Mouse (Mus musculus) CH12.LX (cell line): ENCODE data around the gene Gm30302. TPM values are rescaled to one million over a fixed set of nuclear protein-coding genes. Genes with fewer than 3 reads are reported as not detected.

Source experiments
- DNase-seq: peaks from one replicate; pipeline ENCODE4 v3.0.0-alpha.2; 2013; ENCODE audit errors: extremely low read depth
- H3K27ac ChIP-seq: 2 replicates; pipeline ENCODE4 v1.5.1; 2012; ENCODE audit warnings: low read depth, mild to moderate bottlenecking, control low read depth, moderate library complexity; ENCODE audit not compliant: insufficient read depth
- H3K27me3 ChIP-seq: replicated peaks from 2 replicates; pipeline ENCODE3; 2012; ENCODE audit warnings: inconsistent platforms
- H3K36me3 ChIP-seq, 2 experiments: replicated peaks in 1 of 2; 2 replicates each; pipeline versions ENCODE3 to v1.6.1; 2012; ENCODE audit warnings: inconsistent platforms in 1 of 2, low read length in 1 of 2, mild to moderate bottlenecking in 1 of 2, mixed read lengths in 1 of 2, moderate library complexity in 1 of 2; ENCODE audit not compliant: control insufficient read depth in 1 of 2, insufficient read depth in 1 of 2
- H3K4me1 ChIP-seq, 2 experiments: 2 replicates each; pipeline ENCODE4 v1.6.1; 2012; ENCODE audit warnings: inconsistent platforms in 1 of 2, moderate library complexity in 1 of 2; ENCODE audit not compliant: insufficient read depth in 2 of 2, control insufficient read depth in 1 of 2
- H3K4me2 ChIP-seq: 2 replicates; pipeline ENCODE4 v1.6.1; 2012; ENCODE audit warnings: low read depth, mild to moderate bottlenecking, control low read depth; ENCODE audit not compliant: poor library complexity, insufficient read depth, severe bottlenecking
- H3K4me3 ChIP-seq, 3 experiments: fragments of 150-350 bp in 1 of 3; sonication (generic) in 1 of 3; replicated peaks in 1 of 3; 2 replicates each; pipeline versions ENCODE3 to v1.5.1; 2011 to 2012; ENCODE audit warnings: low read depth in 2 of 3, low read length in 2 of 3, mild to moderate bottlenecking in 2 of 3, moderate library complexity in 2 of 3, control low read depth in 1 of 3, improper control_type of control experiment in 1 of 3, inconsistent platforms in 1 of 3, mixed read lengths in 1 of 3; ENCODE audit not compliant: poor library complexity in 1 of 3
- H3K79me2 ChIP-seq: replicated peaks from 2 replicates; pipeline ENCODE4 v1.6.1; 2012; ENCODE audit warnings: mild to moderate bottlenecking, moderate library complexity; ENCODE audit not compliant: control insufficient read depth, poor library complexity, insufficient read depth, severe bottlenecking; ENCODE audit errors: extremely low read depth
- H3K9ac ChIP-seq: 2 replicates; pipeline ENCODE4 v1.6.1; 2012; ENCODE audit warnings: low read depth, mild to moderate bottlenecking, control low read depth, moderate library complexity; ENCODE audit not compliant: insufficient read depth
- H3K9me3 ChIP-seq: replicated peaks from 2 replicates; pipeline ENCODE3; 2012; ENCODE audit warnings: low read length, inconsistent platforms, mixed read lengths
- BHLHE40 ChIP-seq: IDR thresholded peaks from 2 replicates; pipeline ENCODE4 v1.6.1; 2011; ENCODE audit warnings: mild to moderate bottlenecking, low read depth, low read length, improper control_type of control experiment
- CHD1 ChIP-seq: IDR thresholded peaks from 2 replicates; pipeline ENCODE4 v1.6.1; 2012; ENCODE audit warnings: low read depth, low read length, improper control_type of control experiment, inconsistent platforms
- CHD2 ChIP-seq: IDR thresholded peaks from 2 replicates; pipeline ENCODE4 v1.6.1; 2011; ENCODE audit warnings: low read length, improper control_type of control experiment
- EP300 ChIP-seq: IDR thresholded peaks from 2 replicates; pipeline ENCODE4 v1.6.1; 2011; ENCODE audit warnings: low read length, improper control_type of control experiment
- ETS1 ChIP-seq: conservative IDR thresholded peaks from 2 replicates; pipeline ENCODE4 v1.6.1; 2012; ENCODE audit warnings: low read depth, mild to moderate bottlenecking, inconsistent platforms, low read length, improper control_type of control experiment, moderate library complexity
- IRF4 ChIP-seq: IDR thresholded peaks from 2 replicates; pipeline ENCODE4 v1.6.1; 2014; ENCODE audit warnings: low read depth, mild to moderate bottlenecking, inconsistent platforms, low read length, improper control_type of control experiment
- JUN ChIP-seq: IDR thresholded peaks from 2 replicates; pipeline ENCODE4 v1.6.1; 2011; ENCODE audit warnings: low read depth, mild to moderate bottlenecking, low read length, improper control_type of control experiment, moderate library complexity; ENCODE audit not compliant: insufficient read depth
- JUND ChIP-seq: conservative IDR thresholded peaks from 2 replicates; pipeline ENCODE4 v1.6.1; 2011; ENCODE audit warnings: low read depth, low read length, improper control_type of control experiment
- KAT2A ChIP-seq: IDR thresholded peaks from 2 replicates; pipeline ENCODE4 v1.6.1; 2012; ENCODE audit warnings: low read length, improper control_type of control experiment, inconsistent platforms; ENCODE audit not compliant: insufficient replicate concordance
- MAX ChIP-seq: IDR thresholded peaks from 2 replicates; pipeline ENCODE4 v1.6.1; 2011; ENCODE audit warnings: low read length, improper control_type of control experiment
- MXI1 ChIP-seq: IDR thresholded peaks from 2 replicates; pipeline ENCODE4 v1.6.1; 2011; ENCODE audit warnings: mild to moderate bottlenecking, low read depth, low read length, improper control_type of control experiment
- MYC ChIP-seq: IDR thresholded peaks from 2 replicates; pipeline ENCODE4 v1.6.1; 2011; ENCODE audit warnings: low read depth, mild to moderate bottlenecking, improper control_type of control experiment, low read length
- NRF1 ChIP-seq: IDR thresholded peaks from 2 replicates; pipeline ENCODE4 v1.6.1; 2014; ENCODE audit warnings: low read depth, mild to moderate bottlenecking, inconsistent platforms, low read length, improper control_type of control experiment, moderate library complexity
- POLR2A ChIP-seq: IDR thresholded peaks from 2 replicates; pipeline ENCODE4 v1.6.1; 2011; ENCODE audit warnings: low read depth, mild to moderate bottlenecking, improper control_type of control experiment, low read length
- RAD21 ChIP-seq: IDR thresholded peaks from 2 replicates; pipeline ENCODE4 v1.6.1; 2011; ENCODE audit warnings: low read depth, mild to moderate bottlenecking, low read length, improper control_type of control experiment, moderate library complexity
- SMC3 ChIP-seq: IDR thresholded peaks from 2 replicates; pipeline ENCODE4 v1.6.1; 2011; ENCODE audit warnings: low read depth, low read length, improper control_type of control experiment
- USF1 ChIP-seq: IDR thresholded peaks from 2 replicates; pipeline ENCODE4 v1.6.1; 2014; ENCODE audit warnings: low read depth, mild to moderate bottlenecking, inconsistent platforms, low read length, improper control_type of control experiment
- USF2 ChIP-seq: conservative IDR thresholded peaks from 2 replicates; pipeline ENCODE4 v1.6.1; 2011; ENCODE audit warnings: low read depth, low read length, improper control_type of control experiment
- ZMIZ1 ChIP-seq: IDR thresholded peaks from 2 replicates; pipeline ENCODE4 v1.6.1; 2012; ENCODE audit warnings: low read depth, mild to moderate bottlenecking, inconsistent platforms, low read length, improper control_type of control experiment
- ZNF384 ChIP-seq: IDR thresholded peaks from 2 replicates; pipeline ENCODE4 v1.6.1; 2012; ENCODE audit warnings: low read depth, low read length, improper control_type of control experiment, inconsistent platforms
- dilution Hi-C: fragments of 300-500 bp; cut with MboI; formaldehyde crosslinking; loops from 2 replicates; pipeline ENCODE4 v1.14.3; 2020; ENCODE audit warnings: low sequenced_read_pairs; ENCODE audit not compliant: extremely low pct_unique_long_range_greater_than_20kb, extremely low pct_ligation_motif_present
- in situ Hi-C: fragments of 300-500 bp; cut with MboI; formaldehyde crosslinking; loops from 3 replicates; pipeline ENCODE4 v1.14.3; 2019; ENCODE audit warnings: low sequenced_read_pairs, low pct_ligation_motif_present, low pct_unique_long_range_greater_than_20kb, mixed read lengths
- polyA plus RNA-seq: library from polyadenylated mRNA; unstranded; fragments of >175 nt; gene quantifications from 2 replicates; pipeline ENCODE4 v1.2.1, GENCODE M21; 2012; ENCODE audit warnings: low read depth; ENCODE audit not compliant: insufficient read length
- total RNA-seq, 2 experiments: library from RNA; depleted of rRNA; stranded (reverse); fragments of 300-350 nt in 1 of 2; fragments of >200 nt in 1 of 2; gene quantifications; 2 replicates each; pipeline ENCODE4 v1.2.3; 2012 to 2014

Gm30302 gene
- total and polyA plus RNA-seq, 3 experiments = not detected

- H3K4me2 ChIP-seq = no peak overlapping the region
- peaks cover 3% of the 10 kb centered on the region for H3K9me3 ChIP-seq
- dilution Hi-C loops = no loop called here
- H3K27ac ChIP-seq = no peak overlapping the region
- no peak overlapping the region for H3K4me3 ChIP-seq
- H3K9ac ChIP-seq = no peak overlapping the region
- DNase-seq = no peak
- H3K4me1 ChIP-seq = no peaks in the 10 kb centered on the region; a peak in 1 of 4 replicates
- TF ChIP-seq POLR2A = no peak
- TF ChIP-seq MAX = no peak
- TF ChIP-seq KAT2A = no peak
- no peak for TF ChIP-seq RAD21
- no peak for TF ChIP-seq EP300
- no peak for TF ChIP-seq MXI1
- TF ChIP-seq SMC3 = no peak
- TF ChIP-seq ZNF384 = no peak
- no peak for TF ChIP-seq CHD2
- TF ChIP-seq BHLHE40 = no peak
- no peak for TF ChIP-seq CHD1
- no peak for TF ChIP-seq IRF4
- no peak for TF ChIP-seq JUND
- no peak for TF ChIP-seq MYC
- no peak for TF ChIP-seq JUN
- TF ChIP-seq ZMIZ1 = no peak
- TF ChIP-seq NRF1 = no peak
- TF ChIP-seq ETS1 = no peak
- H3K79me2 ChIP-seq = no peaks in the 10 kb centered on the region
- H3K27me3 ChIP-seq = peaks cover 27% of the 10 kb centered on the region
- in situ Hi-C loops = no loop called here
- H3K36me3 ChIP-seq = no peaks in the 10 kb centered on the region
Observed at GRCm38 (mm10) chr13:49814958-49815357, 16.2 kb upstream of the Gm30302 start.

GRCm38 (mm10) chr13:49814420-49814819, 15.6 kb upstream of the Gm30302 start:
- Histone ChIP-seq H3K9me3 (peaks cover 3% of the 10 kb centered on the region), H3K4me2 (no peak overlapping the region), H3K27ac (no peak overlapping the region), H3K79me2 (no peaks in the 10 kb centered on the region), H3K27me3 (peaks cover 25% of the 10 kb centered on the region), H3K9ac (no peak overlapping the region), H3K36me3 (no peaks in the 10 kb centered on the region), H3K4me1 (no peaks in the 10 kb centered on the region; a peak in 1 of 4 replicates), H3K4me3 (no peak overlapping the region)
- no peak for DNase-seq
- TF ChIP-seq USF2 (peak; percentile 45), USF1 (peak; percentile 33), SMC3 (no peak)
- dilution Hi-C loops (no loop called here), in situ Hi-C loops (no loop called here)
